Mouse (Mus musculus) hindbrain, embryonic 14.5 days (tissue): ENCODE measurements at regions not wholly inside any gene's neighbourhood (a gene's known extent, or its start where the extent isn't known, plus 50 kb on each side); places are given as distances from the start of the nearest gene placed in this dataset.
A peak's percentile ranks its signal among the peaks of the same experiment; 100 is the strongest.

Source experiments
- ATAC-seq: fragments of 200-750 bp; cut with Nextera tagmentation; 2 replicates; pipeline ENCODE4 v1.8.0; 2017; ENCODE audit warnings: moderate number of reproducible peaks, mild to moderate bottlenecking, moderate TSS enrichment, moderate library complexity; ENCODE audit not compliant: low FRiP score
- DNase-seq: peaks from one replicate; pipeline ENCODE4 v3.0.0-alpha.2; 2015; ENCODE audit warnings: low spot score
- H3K27ac ChIP-seq: fragments of 300-500 bp; sonication (generic); 2 replicates; pipeline ENCODE4 v1.5.1; 2014; ENCODE audit warnings: mild to moderate bottlenecking, moderate library complexity
- H3K27me3 ChIP-seq: fragments of 300-500 bp; sonication (generic); 2 replicates; pipeline ENCODE4 v1.6.1; 2014; ENCODE audit warnings: mild to moderate bottlenecking, low read length, mixed read lengths; ENCODE audit not compliant: control insufficient read depth, insufficient read depth
- H3K36me3 ChIP-seq: fragments of 300-500 bp; sonication (generic); replicated peaks from 2 replicates; pipeline ENCODE4 v1.6.1; 2014; ENCODE audit not compliant: control insufficient read depth, insufficient read depth
- H3K4me1 ChIP-seq: fragments of 300-500 bp; sonication (generic); replicated peaks from 2 replicates; pipeline ENCODE4 v1.6.1; 2014; ENCODE audit warnings: antibody characterized with exemption, low read length, mixed read lengths; ENCODE audit not compliant: control insufficient read depth, insufficient read depth
- H3K4me2 ChIP-seq: fragments of 300-500 bp; sonication (generic); replicated peaks from 2 replicates; pipeline ENCODE4 v1.6.1; 2014; ENCODE audit warnings: mild to moderate bottlenecking, moderate library complexity
- H3K4me3 ChIP-seq: fragments of 300-500 bp; sonication (generic); replicated peaks from 2 replicates; pipeline ENCODE4 v1.5.1; 2014; ENCODE audit warnings: mild to moderate bottlenecking, low read length
- H3K9ac ChIP-seq: fragments of 300-500 bp; sonication (generic); 2 replicates; pipeline ENCODE4 v1.6.1; 2014
- H3K9me3 ChIP-seq: fragments of 300-500 bp; sonication (generic); 2 replicates; pipeline ENCODE4 v1.6.1; 2016; ENCODE audit warnings: low read length; ENCODE audit not compliant: control insufficient read depth
- WGBS: fragments of 180-500 bp; shearing (Covaris S2); extraction: QIAGEN DNeasy Blood & Tissue Kit; methylation state at CpG from one replicate; pipeline ENCODE4 v1.1.7; 2014; 5-methylcytosine and 5-hydroxymethylcytosine counted together

DNA sequence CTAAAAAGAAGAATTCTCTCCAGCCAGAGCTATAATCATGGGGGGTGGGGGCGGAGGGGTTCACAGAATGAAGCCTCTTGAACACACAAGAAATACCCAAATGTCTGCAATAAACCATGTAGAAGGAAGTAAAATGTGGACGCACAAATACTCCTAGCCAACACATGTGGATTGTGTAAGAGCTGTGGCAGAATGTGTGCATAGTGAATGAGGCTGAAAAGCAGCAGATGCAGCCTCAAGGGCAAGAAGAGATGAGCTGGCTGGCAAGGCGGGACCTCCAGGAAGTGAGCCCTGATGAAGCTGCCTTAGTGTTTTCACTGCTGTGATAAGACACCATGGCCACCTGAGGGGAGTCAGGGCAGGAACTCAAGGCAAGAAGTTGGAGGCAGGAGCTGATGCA, 53.3 kb upstream of the Arhgap28 start:
- 97% methylated on average over 3 of the region's 3 CpGs for WGBS
- no peak overlapping the region for H3K4me3 ChIP-seq
- no peak overlapping the region for H3K27ac ChIP-seq
- no peak overlapping the region for H3K9ac ChIP-seq
- no peaks in the 10 kb centered on the region for H3K36me3 ChIP-seq
- H3K9me3 ChIP-seq, result no peaks in the 10 kb centered on the region
- DNase-seq (no peak), ATAC-seq (no peak)
- H3K27me3 ChIP-seq, result no peaks in the 10 kb centered on the region
- H3K4me2 ChIP-seq, result no peak overlapping the region
- no peaks in the 10 kb centered on the region for H3K4me1 ChIP-seq

DNA sequence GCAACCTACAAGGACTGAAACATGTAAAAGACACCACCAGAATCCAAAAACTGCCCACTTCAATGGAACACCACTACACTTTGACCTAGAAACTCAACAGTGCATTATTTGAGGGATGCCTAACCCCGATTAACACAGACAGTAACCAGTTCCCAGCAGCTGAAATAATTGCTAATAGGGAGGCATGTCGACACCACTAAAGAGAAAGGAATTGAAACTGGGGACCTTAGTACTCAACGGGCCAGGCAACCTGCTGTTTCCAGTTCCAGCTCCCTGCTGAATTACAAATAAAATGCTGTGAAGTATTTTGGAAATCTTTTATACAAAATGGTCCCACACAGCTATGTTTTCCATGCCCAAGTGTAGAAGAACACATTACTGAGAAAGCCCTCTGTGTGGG, 56.5 kb upstream of the Arhgap28 start:
- no peak overlapping the region for H3K9ac ChIP-seq
- no peak for DNase-seq
- H3K27ac ChIP-seq, result no peak overlapping the region
- H3K4me1 ChIP-seq, result no peaks in the 10 kb centered on the region
- no peak overlapping the region for H3K4me2 ChIP-seq
- no peak for ATAC-seq
- H3K27me3 ChIP-seq, result no peaks in the 10 kb centered on the region
- no peak overlapping the region for H3K4me3 ChIP-seq
- no peaks in the 10 kb centered on the region for H3K36me3 ChIP-seq
- H3K9me3 ChIP-seq, result no peaks in the 10 kb centered on the region
- WGBS, result 72% methylated on average over 3 of the region's 3 CpGs

DNA sequence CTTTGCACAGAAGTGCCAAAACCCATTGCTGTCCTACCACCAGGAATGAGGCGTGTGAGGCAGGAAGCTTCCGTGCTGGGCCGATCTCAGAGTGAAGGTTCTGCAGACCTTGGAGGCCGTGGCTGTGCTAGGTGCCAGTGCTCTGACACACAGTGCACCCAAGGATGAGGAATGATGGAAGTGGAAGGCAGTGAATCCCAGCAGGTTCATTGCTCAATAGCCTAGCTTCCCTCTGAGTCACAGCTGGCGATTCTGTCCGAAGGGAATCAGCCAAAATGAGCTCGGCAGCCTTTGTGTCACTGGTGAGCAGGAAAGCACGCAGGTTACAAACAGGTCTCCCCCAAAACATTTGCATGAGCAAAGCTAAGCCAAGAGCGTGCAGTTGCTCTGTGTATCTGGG, 61.8 kb upstream of the Arhgap28 start:
- DNase-seq (no peak), ATAC-seq (no peak)
- Histone ChIP-seq H3K9ac (no peak overlapping the region), H3K4me1 (no peaks in the 10 kb centered on the region), H3K36me3 (no peaks in the 10 kb centered on the region), H3K27me3 (no peaks in the 10 kb centered on the region), H3K4me2 (no peak overlapping the region), H3K4me3 (no peak overlapping the region), H3K27ac (no peak overlapping the region), H3K9me3 (no peaks in the 10 kb centered on the region)
- 77% methylated on average over 9 of the region's 9 CpGs for WGBS

DNA sequence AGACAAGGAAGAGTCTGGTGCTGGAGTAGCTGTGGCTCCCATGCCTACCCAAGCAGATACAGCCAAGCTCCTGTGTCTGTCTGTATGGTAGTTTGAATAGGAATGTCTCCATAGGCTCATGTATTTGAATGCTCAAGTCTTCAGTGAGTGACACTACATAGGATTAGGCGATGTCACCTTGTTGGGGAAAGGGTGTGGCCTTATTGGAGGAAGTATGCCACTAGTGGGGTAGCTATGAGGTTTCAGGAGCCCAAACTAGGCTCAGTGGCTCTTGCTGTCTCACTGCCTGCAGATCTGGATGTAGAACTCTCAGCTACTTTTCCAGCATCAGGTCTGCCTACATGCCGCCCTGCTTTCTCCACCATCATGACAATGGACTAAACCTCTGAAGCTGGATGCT, 62.3 kb upstream of the Arhgap28 start:
- 96% methylated on average over 2 of the region's 2 CpGs for WGBS

DNA sequence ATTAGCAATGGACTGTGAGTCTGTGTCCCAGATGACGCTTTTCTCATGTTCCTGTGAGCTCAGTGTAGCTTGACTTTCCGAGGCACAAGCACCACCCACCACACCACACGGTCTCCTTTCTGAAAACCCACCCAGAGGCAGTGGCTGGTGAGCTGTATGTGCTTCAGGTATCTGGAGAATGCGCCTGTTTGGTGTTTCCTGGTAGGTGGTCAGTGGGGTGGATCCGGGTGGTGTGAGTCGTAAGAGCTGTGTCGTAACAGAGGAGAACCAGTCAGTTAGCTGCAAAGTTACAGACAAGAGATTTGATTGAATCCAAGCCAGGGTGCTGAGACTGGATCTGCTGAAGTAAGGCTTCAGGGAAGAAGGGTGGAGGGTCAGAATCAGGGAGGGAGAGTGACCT, 65.1 kb upstream of the Arhgap28 start:
- no peak overlapping the region for H3K4me3 ChIP-seq
- DNase-seq (no peak), ATAC-seq (no peak)
- H3K27ac ChIP-seq, result no peak overlapping the region
- 89% methylated on average over 7 of the region's 7 CpGs for WGBS
- H3K4me2 ChIP-seq, result no peak overlapping the region
- no peaks in the 10 kb centered on the region for H3K36me3 ChIP-seq
- H3K9ac ChIP-seq, result no peak overlapping the region
- no peaks in the 10 kb centered on the region for H3K9me3 ChIP-seq
- no peaks in the 10 kb centered on the region for H3K27me3 ChIP-seq
- no peaks in the 10 kb centered on the region for H3K4me1 ChIP-seq

More for the DNA sequence above, 62.3 kb upstream of the Arhgap28 start:
- no peaks in the 10 kb centered on the region for H3K9me3 ChIP-seq
- H3K9ac ChIP-seq, result no peak overlapping the region
- H3K4me3 ChIP-seq, result no peak overlapping the region
- H3K27me3 ChIP-seq, result no peaks in the 10 kb centered on the region
- no peak overlapping the region for H3K27ac ChIP-seq
- ATAC-seq (no peak), DNase-seq (no peak)
- no peaks in the 10 kb centered on the region for H3K4me1 ChIP-seq
- H3K36me3 ChIP-seq, result no peaks in the 10 kb centered on the region
- no peak overlapping the region for H3K4me2 ChIP-seq

DNA sequence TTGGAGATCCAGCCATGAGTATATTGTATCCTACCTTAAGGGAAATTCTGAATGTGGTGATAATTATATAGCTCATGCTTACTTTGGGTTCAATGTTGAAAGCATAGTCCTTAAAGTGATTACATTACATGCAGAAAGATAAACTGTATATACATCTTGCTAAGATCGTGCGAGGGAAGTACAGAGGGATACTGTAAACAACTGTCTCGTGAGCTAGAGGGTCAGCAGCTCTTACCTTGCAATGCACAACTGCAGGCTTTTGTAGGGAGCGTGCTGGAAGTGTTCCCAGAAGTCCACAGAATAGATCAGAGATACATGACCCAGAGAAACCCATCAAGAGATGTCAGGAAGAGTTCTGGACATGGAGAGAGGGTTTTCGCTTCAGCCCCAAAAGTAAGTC, 65.6 kb upstream of the Arhgap28 start:
- H3K9me3 ChIP-seq, result no peaks in the 10 kb centered on the region
- ATAC-seq, result no peak
- H3K4me3 ChIP-seq, result no peak overlapping the region
- H3K27ac ChIP-seq, result no peak overlapping the region
- DNase-seq, result no peak
- H3K9ac ChIP-seq, result no peak overlapping the region
- 89% methylated on average over 5 of the region's 5 CpGs for whole genome bisulfite sequencing
- H3K4me1 ChIP-seq, result no peaks in the 10 kb centered on the region
- no peaks in the 10 kb centered on the region for H3K36me3 ChIP-seq
- no peak overlapping the region for H3K4me2 ChIP-seq
- H3K27me3 ChIP-seq, result no peaks in the 10 kb centered on the region

DNA sequence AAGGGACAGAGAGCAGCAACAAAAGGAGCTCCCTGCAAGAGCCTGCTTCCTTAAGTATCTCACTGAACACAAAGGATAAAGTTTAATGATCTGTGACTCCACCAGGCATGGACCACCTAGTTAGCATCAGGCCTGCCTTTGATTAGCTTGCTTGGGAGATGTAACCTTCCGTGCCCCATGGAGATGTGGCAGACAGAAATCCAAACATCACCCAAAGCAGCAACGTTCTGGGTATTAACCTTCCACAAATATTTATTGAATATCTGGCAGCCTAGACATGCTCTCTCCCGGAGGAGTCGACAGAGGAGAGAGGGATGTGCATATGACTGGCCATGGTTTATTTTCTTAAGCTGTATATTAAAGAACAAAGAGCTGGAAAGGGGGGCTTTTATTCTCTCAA, 67.6 kb upstream of the Arhgap28 start:
- 10% methylated on average over 4 of the region's 4 CpGs for WGBS

DNA sequence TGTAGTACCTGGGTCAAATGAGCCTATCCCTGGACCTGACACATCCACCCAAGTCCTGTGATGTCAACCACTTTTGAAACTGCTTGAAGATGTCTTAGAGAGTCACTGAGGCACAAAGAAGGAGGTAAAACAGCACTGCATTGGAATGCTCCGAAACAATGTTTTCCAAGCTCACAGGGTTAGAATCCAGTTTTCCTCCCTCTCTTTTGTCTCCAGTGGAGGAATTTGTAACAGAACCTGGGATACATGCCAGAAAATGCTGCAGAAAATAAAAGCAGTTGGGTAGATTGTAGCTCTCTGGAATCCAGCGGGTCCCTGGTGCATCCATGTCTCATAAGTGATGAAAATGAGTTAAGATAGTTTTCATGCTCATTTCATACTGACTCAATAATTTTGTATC, 71.8 kb upstream of the Arhgap28 start:
- no peak overlapping the region for H3K4me3 ChIP-seq
- H3K27me3 ChIP-seq, result no peaks in the 10 kb centered on the region
- H3K27ac ChIP-seq, result no peak overlapping the region
- WGBS, result 66% methylated on average over 2 of the region's 2 CpGs
- no peaks in the 10 kb centered on the region for H3K9me3 ChIP-seq
- H3K4me2 ChIP-seq, result no peak overlapping the region
- ATAC-seq (no peak), DNase-seq (peak; percentile 35)
- H3K4me1 ChIP-seq, result no peaks in the 10 kb centered on the region
- H3K9ac ChIP-seq, result no peak overlapping the region
- H3K36me3 ChIP-seq, result no peaks in the 10 kb centered on the region

More for the DNA sequence above, 67.6 kb upstream of the Arhgap28 start:
- DNase-seq (no peak), ATAC-seq (no peak)
- Histone ChIP-seq H3K4me2 (no peak overlapping the region), H3K36me3 (no peaks in the 10 kb centered on the region), H3K9ac (no peak overlapping the region), H3K27ac (no peak overlapping the region), H3K4me1 (no peaks in the 10 kb centered on the region), H3K9me3 (no peaks in the 10 kb centered on the region), H3K4me3 (no peak overlapping the region), H3K27me3 (no peaks in the 10 kb centered on the region)

DNA sequence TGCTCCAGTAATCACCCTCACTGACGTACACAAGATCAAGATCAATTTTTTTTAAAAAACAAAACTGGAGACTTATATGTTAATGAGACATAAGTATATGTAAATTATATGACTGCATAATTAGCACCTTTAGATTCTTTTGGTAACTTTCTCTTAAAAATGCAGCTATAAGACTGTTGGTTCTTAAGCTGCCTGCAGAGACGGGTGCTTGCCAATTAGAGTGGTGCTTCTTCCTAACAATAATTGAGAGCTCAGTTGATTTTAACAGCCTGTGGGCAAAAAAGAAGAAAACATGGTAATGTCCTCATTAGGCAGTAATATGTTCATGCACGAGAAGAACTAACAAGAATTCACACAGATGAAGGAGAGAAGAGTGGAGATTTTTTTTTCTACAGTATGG, 74.8 kb upstream of the Arhgap28 start:
- no peak overlapping the region for H3K9ac ChIP-seq
- DNase-seq (no peak), ATAC-seq (no peak)
- no peak overlapping the region for H3K4me2 ChIP-seq
- no peaks in the 10 kb centered on the region for H3K4me1 ChIP-seq
- no peaks in the 10 kb centered on the region for H3K27me3 ChIP-seq
- WGBS, result 69% methylated on average over 3 of the region's 3 CpGs
- H3K36me3 ChIP-seq, result no peaks in the 10 kb centered on the region
- no peak overlapping the region for H3K27ac ChIP-seq
- no peaks in the 10 kb centered on the region for H3K9me3 ChIP-seq
- no peak overlapping the region for H3K4me3 ChIP-seq

DNA sequence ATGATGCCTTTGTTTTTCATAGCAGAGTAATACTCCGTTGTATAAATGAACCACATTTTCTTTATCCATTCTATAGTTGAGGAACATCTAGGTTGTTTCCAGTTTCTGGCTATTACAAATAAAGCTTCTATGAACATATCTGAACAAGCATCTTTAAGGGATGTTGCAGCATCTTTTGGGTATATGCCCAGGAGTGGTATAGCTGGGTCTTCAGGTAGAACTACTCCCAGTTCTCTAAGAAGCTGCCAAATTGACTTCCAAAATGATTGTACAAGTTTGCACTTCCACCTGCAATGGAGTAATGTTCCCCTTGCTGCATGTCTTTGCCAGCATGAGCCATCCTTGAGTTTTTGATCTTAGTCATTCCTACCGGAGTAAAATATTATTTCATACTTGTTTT, 80.5 kb upstream of the Arhgap28 start:
- no peak overlapping the region for H3K9ac ChIP-seq
- 99% methylated on average over 2 of the region's 2 CpGs for WGBS

More for the DNA sequence above, 80.5 kb upstream of the Arhgap28 start:
- H3K27me3 ChIP-seq, result no peaks in the 10 kb centered on the region
- DNase-seq (no peak), ATAC-seq (no peak)
- H3K9me3 ChIP-seq, result no peaks in the 10 kb centered on the region
- no peaks in the 10 kb centered on the region for H3K4me1 ChIP-seq
- H3K27ac ChIP-seq, result no peak overlapping the region
- H3K4me2 ChIP-seq, result no peak overlapping the region
- no peaks in the 10 kb centered on the region for H3K36me3 ChIP-seq
- H3K4me3 ChIP-seq, result no peak overlapping the region
